Mouse (Mus musculus) kidney, postnatal 0 days (tissue): ENCODE data around the gene Col23a1. TPM values are rescaled to one million over a fixed set of nuclear protein-coding genes. Genes with fewer than 3 reads are reported as not detected.

Source experiments
- ATAC-seq: fragments of 200-750 bp; cut with Nextera tagmentation; replicated peaks from 2 replicates; pipeline ENCODE4 v1.8.0; 2017; ENCODE audit warnings: low read depth, moderate number of reproducible peaks, moderate TSS enrichment, moderate library complexity; ENCODE audit not compliant: low FRiP score
- DNase-seq: peaks from one replicate; pipeline ENCODE4 v3.0.0-alpha.2; 2016; ENCODE audit warnings: low spot score
- H3K27ac ChIP-seq: fragments of 300-500 bp; sonication (generic); 2 replicates; pipeline ENCODE4 v1.5.1; 2014; ENCODE audit warnings: mild to moderate bottlenecking
- H3K27me3 ChIP-seq: fragments of 300-500 bp; sonication (generic); 2 replicates; pipeline ENCODE4 v1.6.1; 2014; ENCODE audit warnings: low read length, mixed read lengths; ENCODE audit not compliant: insufficient read depth
- H3K36me3 ChIP-seq: fragments of 300-500 bp; sonication (generic); 2 replicates; pipeline ENCODE4 v1.6.1; 2014; ENCODE audit warnings: low read length, mixed read lengths; ENCODE audit not compliant: insufficient read depth
- H3K4me1 ChIP-seq: fragments of 300-500 bp; sonication (generic); replicated peaks from 2 replicates; pipeline ENCODE4 v1.6.1; 2014; ENCODE audit warnings: antibody characterized with exemption, low read length, mixed read lengths; ENCODE audit not compliant: insufficient read depth
- H3K4me2 ChIP-seq: fragments of 300-500 bp; sonication (generic); 2 replicates; pipeline ENCODE4 v1.6.1; 2014; ENCODE audit warnings: mild to moderate bottlenecking, low read length, moderate library complexity, mixed read lengths
- H3K4me3 ChIP-seq: fragments of 300-500 bp; sonication (generic); replicated peaks from 2 replicates; pipeline ENCODE4 v1.5.1; 2014; ENCODE audit warnings: low read depth, low read length
- H3K9ac ChIP-seq: fragments of 300-500 bp; sonication (generic); 2 replicates; pipeline ENCODE4 v1.6.1; 2014; ENCODE audit warnings: low read depth, low read length
- H3K9me3 ChIP-seq: fragments of 300-500 bp; sonication (generic); replicated peaks from 2 replicates; pipeline ENCODE4 v1.6.1; 2016; ENCODE audit warnings: low read length, inconsistent platforms, mixed read lengths
- CTCF ChIP-seq: IDR thresholded peaks from 2 replicates; pipeline ENCODE4 v1.5.1; 2016; ENCODE audit warnings: antibody characterized with exemption, low read depth, mild to moderate bottlenecking, moderate library complexity
- WGBS: fragments of 180-500 bp; shearing (Covaris S2); extraction: QIAGEN DNeasy Blood & Tissue Kit; methylation state at CpG from one replicate; pipeline ENCODE4 v1.1.7; 2014; 5-methylcytosine and 5-hydroxymethylcytosine counted together
- polyA plus RNA-seq: library from polyadenylated mRNA; unstranded; fragments of >200 nt; fragmentation: Nextera tagmentation; extraction: Ambion mirVana; gene quantifications from 2 replicates; pipeline ENCODE4 v1.2.1, GENCODE M21; 2015

The Col23a1 gene
- polyA plus RNA-seq, 1 experiment from 2014 or later: 6.8 TPM

- H3K4me1 ChIP-seq: no peaks in the 10 kb centered on the region
- no peak overlapping the region for H3K4me3 ChIP-seq
- no peaks in the 10 kb centered on the region for H3K9me3 ChIP-seq
- H3K27me3 ChIP-seq: no peaks in the 10 kb centered on the region
- H3K9ac ChIP-seq: no peak overlapping the region
- WGBS: 84% methylated on average over 7 of the region's 7 CpGs
- no peak for TF ChIP-seq CTCF
- no peak for ATAC-seq
- no peak overlapping the region for H3K27ac ChIP-seq
- H3K4me2 ChIP-seq: no peak overlapping the region
- no peak for DNase-seq
- H3K36me3 ChIP-seq: no peaks in the 10 kb centered on the region
These were observed 124.8 kb downstream of the Col23a1 start for GRCm38 (mm10) chr11:51414520-51414919.

GRCm38 (mm10) chr11:51415049-51415688, 125.4 kb downstream of the Col23a1 start:
- no peak overlapping the region for H3K9ac ChIP-seq
- no peak for TF ChIP-seq CTCF
- H3K36me3 ChIP-seq: no peaks in the 10 kb centered on the region
- 61% methylated on average over 7 of the region's 7 CpGs for WGBS
- no peak overlapping the region for H3K27ac ChIP-seq
- ATAC-seq: no peak
- no peaks in the 10 kb centered on the region for H3K9me3 ChIP-seq
- no peaks in the 10 kb centered on the region for H3K4me1 ChIP-seq
- H3K27me3 ChIP-seq: no peaks in the 10 kb centered on the region
- no peak for DNase-seq
- H3K4me3 ChIP-seq: no peak overlapping the region
- no peak overlapping the region for H3K4me2 ChIP-seq

- DNase-seq (peak; percentile 10), ATAC-seq (no peak)
- Histone ChIP-seq H3K36me3 (no peaks in the 10 kb centered on the region), H3K27me3 (no peaks in the 10 kb centered on the region), H3K27ac (no peak overlapping the region), H3K4me3 (no peak overlapping the region), H3K4me1 (0 out of 2 replicates have a peak, but pooled peaks cover 4% of the 10 kb centered on the region), H3K9ac (no peak overlapping the region), H3K4me2 (no peak overlapping the region), H3K9me3 (no peaks in the 10 kb centered on the region)
- no peak for TF ChIP-seq CTCF
- WGBS: 20% methylated on average over 3 of the region's 3 CpGs
These were observed 129.1 kb downstream of the Col23a1 start for GRCm38 (mm10) chr11:51418807-51419206.

GRCm38 (mm10) chr11:51421878-51422277, 132.2 kb downstream of the Col23a1 start:
- DNase-seq (no peak), ATAC-seq (no peak)
- WGBS: 88% methylated on average over 2 of the region's 2 CpGs
- no peak overlapping the region for H3K4me2 ChIP-seq
- H3K27me3 ChIP-seq: no peaks in the 10 kb centered on the region
- TF ChIP-seq CTCF: no peak
- H3K36me3 ChIP-seq: no peaks in the 10 kb centered on the region
- H3K27ac ChIP-seq: no peak overlapping the region
- no peak overlapping the region for H3K4me3 ChIP-seq
- H3K9me3 ChIP-seq: no peaks in the 10 kb centered on the region
- no peak overlapping the region for H3K9ac ChIP-seq
- 0 out of 2 replicates have a peak, but pooled peaks cover 4% of the 10 kb centered on the region for H3K4me1 ChIP-seq

GRCm38 (mm10) chr11:51422713-51423112, 133.0 kb downstream of the Col23a1 start:
- H3K27me3 ChIP-seq: no peaks in the 10 kb centered on the region
- H3K4me3 ChIP-seq: no peak overlapping the region
- 0 out of 2 replicates have a peak, but pooled peaks cover 4% of the 10 kb centered on the region for H3K4me1 ChIP-seq
- TF ChIP-seq CTCF: no peak
- 61% methylated on average over 14 of the region's 14 CpGs for WGBS
- no peak for ATAC-seq
- H3K9ac ChIP-seq: no peak overlapping the region
- H3K36me3 ChIP-seq: no peaks in the 10 kb centered on the region
- DNase-seq: no peak
- H3K27ac ChIP-seq: no peak overlapping the region
- H3K9me3 ChIP-seq: no peaks in the 10 kb centered on the region
- H3K4me2 ChIP-seq: no peak overlapping the region

- Histone ChIP-seq H3K4me2 (no peak overlapping the region), H3K9me3 (no peaks in the 10 kb centered on the region), H3K27ac (no peak overlapping the region), H3K36me3 (no peaks in the 10 kb centered on the region), H3K4me1 (0 out of 2 replicates have a peak, but pooled peaks cover 4% of the 10 kb centered on the region), H3K9ac (no peak overlapping the region), H3K4me3 (no peak overlapping the region), H3K27me3 (no peaks in the 10 kb centered on the region)
- WGBS: 80% methylated on average over 3 of the region's 3 CpGs
- ATAC-seq (no peak), DNase-seq (no peak)
- TF ChIP-seq CTCF: no peak
These were observed 136.4 kb downstream of the Col23a1 start for GRCm38 (mm10) chr11:51426155-51426554.
